Mouse (Mus musculus) kidney, postnatal 0 days (tissue): Measurements from ENCODE around the gene Slc26a1. TPM values are rescaled to one million over a fixed set of nuclear protein-coding genes. Genes with fewer than 3 reads are reported as not detected.

Experiments used
- ATAC-seq: fragments of 200-750 bp; cut with Nextera tagmentation; replicated peaks from 2 replicates; pipeline ENCODE4 v1.8.0; 2017; ENCODE audit warnings: low read depth, moderate number of reproducible peaks, moderate TSS enrichment, moderate library complexity; ENCODE audit not compliant: low FRiP score
- DNase-seq: peaks from one replicate; pipeline ENCODE4 v3.0.0-alpha.2; 2016; ENCODE audit warnings: low spot score
- H3K27ac ChIP-seq: fragments of 300-500 bp; sonication (generic); 2 replicates; pipeline ENCODE4 v1.5.1; 2014; ENCODE audit warnings: mild to moderate bottlenecking
- H3K27me3 ChIP-seq: fragments of 300-500 bp; sonication (generic); 2 replicates; pipeline ENCODE4 v1.6.1; 2014; ENCODE audit warnings: low read length, mixed read lengths; ENCODE audit not compliant: insufficient read depth
- H3K36me3 ChIP-seq: fragments of 300-500 bp; sonication (generic); 2 replicates; pipeline ENCODE4 v1.6.1; 2014; ENCODE audit warnings: low read length, mixed read lengths; ENCODE audit not compliant: insufficient read depth
- H3K4me1 ChIP-seq: fragments of 300-500 bp; sonication (generic); replicated peaks from 2 replicates; pipeline ENCODE4 v1.6.1; 2014; ENCODE audit warnings: antibody characterized with exemption, low read length, mixed read lengths; ENCODE audit not compliant: insufficient read depth
- H3K4me2 ChIP-seq: fragments of 300-500 bp; sonication (generic); 2 replicates; pipeline ENCODE4 v1.6.1; 2014; ENCODE audit warnings: mild to moderate bottlenecking, low read length, moderate library complexity, mixed read lengths
- H3K4me3 ChIP-seq: fragments of 300-500 bp; sonication (generic); replicated peaks from 2 replicates; pipeline ENCODE4 v1.5.1; 2014; ENCODE audit warnings: low read depth, low read length
- H3K9ac ChIP-seq: fragments of 300-500 bp; sonication (generic); 2 replicates; pipeline ENCODE4 v1.6.1; 2014; ENCODE audit warnings: low read depth, low read length
- H3K9me3 ChIP-seq: fragments of 300-500 bp; sonication (generic); replicated peaks from 2 replicates; pipeline ENCODE4 v1.6.1; 2016; ENCODE audit warnings: low read length, inconsistent platforms, mixed read lengths
- CTCF ChIP-seq: IDR thresholded peaks from 2 replicates; pipeline ENCODE4 v1.5.1; 2016; ENCODE audit warnings: antibody characterized with exemption, low read depth, mild to moderate bottlenecking, moderate library complexity
- WGBS: fragments of 180-500 bp; shearing (Covaris S2); extraction: QIAGEN DNeasy Blood & Tissue Kit; methylation state at CpG from one replicate; pipeline ENCODE4 v1.1.7; 2014; 5-methylcytosine and 5-hydroxymethylcytosine counted together
- polyA plus RNA-seq: library from polyadenylated mRNA; unstranded; fragments of >200 nt; fragmentation: Nextera tagmentation; extraction: Ambion mirVana; gene quantifications from 2 replicates; pipeline ENCODE4 v1.2.1, GENCODE M21; 2015

Gene Slc26a1
- 8.5 and 10.1 TPM in 2 replicates for polyA plus RNA-seq

- peak within 1 kb of the TSS; percentile 60; the same call in 1 of the 2 replicates for H3K27ac ChIP-seq
- ATAC-seq (peak; percentile 56), DNase-seq (no peak)
- H3K4me1 ChIP-seq, result peaks cover 13% of the 10 kb centered on the region; the same call in 1 of the 2 replicates
- no peak within 1 kb of the TSS for H3K9ac ChIP-seq
- no peaks in the 10 kb centered on the region for H3K9me3 ChIP-seq
- no peak within 1 kb of the TSS for H3K4me3 ChIP-seq
- H3K36me3 ChIP-seq, result 0 out of 2 replicates have a peak, but pooled peaks cover 12% of the 10 kb centered on the region
- 59% methylated on average over 9 of the region's 9 CpGs for WGBS
- no peak within 1 kb of the TSS for H3K4me2 ChIP-seq
- no peak for TF ChIP-seq CTCF
- H3K27me3 ChIP-seq, result no peaks in the 10 kb centered on the region
These were observed at the start of gene Slc26a1 for GRCm38 (mm10) chr5:108675251-108675816. Slc26a1 (minus strand) TSS chr5:108675569.

- Histone ChIP-seq H3K9ac (no peak overlapping the region), H3K27ac (no peak overlapping the region), H3K9me3 (no peaks in the 10 kb centered on the region), H3K4me1 (no peaks in the 10 kb centered on the region), H3K4me3 (no peak overlapping the region), H3K27me3 (no peaks in the 10 kb centered on the region; the same call in 1 of the 2 replicates), H3K4me2 (no peak overlapping the region), H3K36me3 (no peaks in the 10 kb centered on the region)
- WGBS, result 47% methylated on average over 2 of the region's 2 CpGs
- TF ChIP-seq CTCF, result no peak
- no peak for DNase-seq
- ATAC-seq, result no peak
These were observed 48.6 kb upstream of the Slc26a1 start for GRCm38 (mm10) chr5:108724006-108724405.

GRCm38 (mm10) chr5:108719761-108720160, 44.4 kb upstream of the Slc26a1 start:
- no peak for TF ChIP-seq CTCF
- DNase-seq (no peak), ATAC-seq (no peak)
- H3K9me3 ChIP-seq, result no peaks in the 10 kb centered on the region
- H3K4me2 ChIP-seq, result no peak overlapping the region
- 72% methylated on average over 7 of the region's 7 CpGs for WGBS
- no peaks in the 10 kb centered on the region for H3K27me3 ChIP-seq
- no peaks in the 10 kb centered on the region for H3K4me1 ChIP-seq
- no peak overlapping the region for H3K4me3 ChIP-seq
- no peaks in the 10 kb centered on the region for H3K36me3 ChIP-seq
- H3K27ac ChIP-seq, result no peak overlapping the region
- H3K9ac ChIP-seq, result no peak overlapping the region

GRCm38 (mm10) chr5:108718051-108718450, 42.7 kb upstream of the Slc26a1 start:
- H3K27ac ChIP-seq, result no peak overlapping the region
- DNase-seq (no peak), ATAC-seq (no peak)
- no peaks in the 10 kb centered on the region for H3K4me1 ChIP-seq
- TF ChIP-seq CTCF, result no peak
- 32% methylated on average over 4 of the region's 4 CpGs for whole genome bisulfite sequencing
- no peaks in the 10 kb centered on the region for H3K36me3 ChIP-seq
- H3K4me2 ChIP-seq, result no peak overlapping the region
- no peaks in the 10 kb centered on the region for H3K27me3 ChIP-seq
- no peaks in the 10 kb centered on the region for H3K9me3 ChIP-seq
- H3K4me3 ChIP-seq, result no peak overlapping the region
- H3K9ac ChIP-seq, result no peak overlapping the region

GRCm38 (mm10) chr5:108715974-108716373, 40.6 kb upstream of the Slc26a1 start:
- ATAC-seq (no peak), DNase-seq (no peak)
- no peak for TF ChIP-seq CTCF
- Histone ChIP-seq H3K27ac (no peak overlapping the region), H3K36me3 (no peaks in the 10 kb centered on the region), H3K4me3 (no peak overlapping the region), H3K4me2 (no peak overlapping the region), H3K9ac (no peak overlapping the region), H3K27me3 (no peaks in the 10 kb centered on the region), H3K9me3 (no peaks in the 10 kb centered on the region), H3K4me1 (no peaks in the 10 kb centered on the region)
- WGBS, result 73% methylated on average over 1 of the region's 1 CpGs

GRCm38 (mm10) chr5:108714149-108714548, 38.8 kb upstream of the Slc26a1 start:
- H3K27ac ChIP-seq, result no peak overlapping the region
- TF ChIP-seq CTCF, result no peak
- no peak overlapping the region for H3K4me2 ChIP-seq
- H3K27me3 ChIP-seq, result no peaks in the 10 kb centered on the region
- WGBS, result 55% methylated on average over 6 of the region's 6 CpGs
- H3K9me3 ChIP-seq, result no peaks in the 10 kb centered on the region
- H3K9ac ChIP-seq, result no peak overlapping the region; the same call in 1 of the 2 replicates
- H3K4me1 ChIP-seq, result no peaks in the 10 kb centered on the region
- H3K36me3 ChIP-seq, result no peaks in the 10 kb centered on the region
- DNase-seq (no peak), ATAC-seq (no peak)
- H3K4me3 ChIP-seq, result no peak overlapping the region

GRCm38 (mm10) chr5:108713691-108714090, 38.3 kb upstream of the Slc26a1 start:
- H3K27ac ChIP-seq, result no peak overlapping the region
- no peaks in the 10 kb centered on the region for H3K9me3 ChIP-seq
- H3K4me1 ChIP-seq, result no peaks in the 10 kb centered on the region
- no peak for TF ChIP-seq CTCF
- no peak overlapping the region for H3K4me2 ChIP-seq
- H3K4me3 ChIP-seq, result no peak overlapping the region
- H3K27me3 ChIP-seq, result no peaks in the 10 kb centered on the region
- DNase-seq, result no peak
- no peak for ATAC-seq
- H3K9ac ChIP-seq, result no peak overlapping the region; the same call in 1 of the 2 replicates
- no peaks in the 10 kb centered on the region for H3K36me3 ChIP-seq
